Mouse (Mus musculus): ENCODE results near the gene Alpk3. TPM values are rescaled to one million over a fixed set of nuclear protein-coding genes. Genes with fewer than 3 reads are reported as not detected.

Alpk3 gene
- total and polyA plus RNA-seq, 2 experiments from 2014 or later, result 19.1 to 42.9 TPM

DNA sequence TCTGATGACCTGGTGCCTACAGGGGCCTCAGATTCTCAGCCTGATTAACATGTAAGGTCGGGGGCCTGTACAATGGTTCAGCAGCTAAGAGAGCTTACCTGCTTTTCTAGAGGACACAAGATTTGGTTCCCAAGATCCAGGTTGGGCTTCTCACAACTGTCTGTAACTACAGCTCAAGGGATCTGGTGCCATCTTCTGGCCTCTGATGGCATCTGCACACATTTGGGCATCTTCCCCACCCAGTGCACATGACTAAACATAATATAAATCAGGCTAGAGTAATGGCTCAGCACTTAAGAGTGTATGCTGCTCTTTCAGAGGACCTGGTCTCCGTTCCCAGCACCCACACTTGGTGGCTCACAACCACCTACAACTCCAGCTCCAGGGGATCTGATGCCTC is 3.5 kb downstream of the Alpk3 start:
- Histone ChIP-seq H3K4me2 (ENCODE audit: low read depth, low read length) (no peak overlapping the region), H3K4me3 (ENCODE audit: low read depth, low read length) (no peak overlapping the region), H3K36me3 (replicated peaks; ENCODE audit: control insufficient read depth, insufficient read depth, low read length) (peaks cover 14% of the 10 kb centered on the region; the same call in 1 of the 2 replicates), H3K9me3 (replicated peaks; ENCODE audit: control insufficient read depth, low read length) (no peaks in the 10 kb centered on the region), H3K27me3 (ENCODE audit: control insufficient read depth, insufficient read depth, low read length) (no peaks in the 10 kb centered on the region), H3K4me1 (ENCODE audit: control insufficient read depth, insufficient read depth) (peaks cover 24% of the 10 kb centered on the region), H3K9ac (replicated peaks; ENCODE audit: low read depth, low read length) (no peak overlapping the region), H3K27ac (ENCODE audit: low read depth) (no peak overlapping the region)
- DNase-seq (ENCODE audit: low spot score), result peak; percentile 12
- WGBS, result 89% methylated on average over 2 of the region's 2 CpGs
- no peak for ATAC-seq (ENCODE audit: insufficient read depth, low read depth)
- TF ChIP-seq CTCF (IDR thresholded peaks at IDR 0.05; ENCODE audit: low read depth) (peak; percentile 63), EP300 (IDR thresholded peaks at IDR 0.05; ENCODE audit: low read depth) (no peak)

DNA sequence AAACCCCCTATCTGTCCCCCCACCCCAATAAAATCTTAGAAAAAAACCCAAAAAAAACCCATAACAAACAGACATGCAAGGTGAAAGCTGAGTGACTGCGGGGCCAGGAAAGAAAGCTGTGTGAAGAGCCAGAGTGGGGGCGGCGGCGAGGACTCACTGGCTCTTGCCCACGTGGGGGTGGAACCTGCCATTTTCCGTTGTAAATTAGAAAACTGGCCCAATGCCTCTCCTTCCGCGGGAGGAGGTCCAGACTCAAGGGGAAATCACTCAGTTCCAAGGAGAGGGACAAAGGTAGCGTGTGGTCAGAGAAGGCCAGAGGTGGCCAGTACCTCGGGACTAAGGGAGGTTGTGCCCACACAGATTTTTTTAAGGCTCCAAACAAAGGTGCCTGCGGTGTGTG is 4.5 kb downstream of the Alpk3 start:
- TF ChIP-seq EP300 (IDR thresholded peaks at IDR 0.05; ENCODE audit: low read depth) (no peak), CTCF (IDR thresholded peaks at IDR 0.05; ENCODE audit: low read depth) (no peak)

DNA sequence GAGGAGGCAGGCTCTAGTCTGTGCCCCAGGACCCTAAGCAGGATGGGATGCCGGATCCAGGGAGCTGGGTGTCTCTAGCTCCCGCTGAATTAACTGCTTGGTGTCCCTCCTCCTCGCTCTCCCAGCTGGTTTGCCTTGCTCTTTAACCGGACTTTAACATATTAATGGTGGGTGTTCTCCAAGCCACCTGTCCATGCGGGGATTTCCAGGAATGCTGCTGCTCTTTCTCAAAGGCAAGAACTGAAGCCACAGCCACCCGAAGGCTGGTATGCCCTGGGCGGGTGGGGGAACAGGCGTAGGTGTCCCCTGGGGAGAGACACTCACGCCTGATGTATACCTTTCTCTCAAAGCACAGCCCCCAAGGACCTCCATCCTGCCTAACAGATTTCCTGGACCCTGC is 5.9 kb downstream of the Alpk3 start:
- TF ChIP-seq CTCF (IDR thresholded peaks at IDR 0.05; ENCODE audit: low read depth), result no peak
- no peak for TF ChIP-seq EP300 (IDR thresholded peaks at IDR 0.05; ENCODE audit: low read depth)
- DNase-seq (ENCODE audit: low spot score) (peak; percentile 2), ATAC-seq (ENCODE audit: insufficient read depth, low read depth) (no peak)
- no peak overlapping the region for H3K4me2 ChIP-seq (ENCODE audit: low read depth, low read length)
- 60% methylated on average over 9 of the region's 9 CpGs for WGBS
- no peak overlapping the region for H3K9ac ChIP-seq (replicated peaks; ENCODE audit: low read depth, low read length)
- no peaks in the 10 kb centered on the region for H3K9me3 ChIP-seq (replicated peaks; ENCODE audit: control insufficient read depth, low read length)
- H3K36me3 ChIP-seq (replicated peaks; ENCODE audit: control insufficient read depth, insufficient read depth, low read length), result peaks cover 19% of the 10 kb centered on the region; the same call in 1 of the 2 replicates
- H3K27ac ChIP-seq (ENCODE audit: low read depth), result no peak overlapping the region
- H3K4me3 ChIP-seq (ENCODE audit: low read depth, low read length), result no peak overlapping the region
- no peaks in the 10 kb centered on the region for H3K27me3 ChIP-seq (ENCODE audit: control insufficient read depth, insufficient read depth, low read length)
- H3K4me1 ChIP-seq (ENCODE audit: control insufficient read depth, insufficient read depth), result peaks cover 16% of the 10 kb centered on the region

More for the DNA sequence above, 4.5 kb downstream of the Alpk3 start:
- Histone ChIP-seq H3K9ac (replicated peaks; ENCODE audit: low read depth, low read length) (no peak overlapping the region), H3K4me3 (ENCODE audit: low read depth, low read length) (no peak overlapping the region), H3K4me2 (ENCODE audit: low read depth, low read length) (no peak overlapping the region), H3K27ac (ENCODE audit: low read depth) (no peak overlapping the region), H3K9me3 (replicated peaks; ENCODE audit: control insufficient read depth, low read length) (no peaks in the 10 kb centered on the region), H3K36me3 (replicated peaks; ENCODE audit: control insufficient read depth, insufficient read depth, low read length) (peaks cover 19% of the 10 kb centered on the region; the same call in 1 of the 2 replicates), H3K4me1 (ENCODE audit: control insufficient read depth, insufficient read depth) (peaks cover 23% of the 10 kb centered on the region), H3K27me3 (ENCODE audit: control insufficient read depth, insufficient read depth, low read length) (no peaks in the 10 kb centered on the region)
- WGBS, result 76% methylated on average over 11 of the region's 11 CpGs
- DNase-seq (ENCODE audit: low spot score), result peak; percentile 2
- ATAC-seq (ENCODE audit: insufficient read depth, low read depth), result no peak

DNA sequence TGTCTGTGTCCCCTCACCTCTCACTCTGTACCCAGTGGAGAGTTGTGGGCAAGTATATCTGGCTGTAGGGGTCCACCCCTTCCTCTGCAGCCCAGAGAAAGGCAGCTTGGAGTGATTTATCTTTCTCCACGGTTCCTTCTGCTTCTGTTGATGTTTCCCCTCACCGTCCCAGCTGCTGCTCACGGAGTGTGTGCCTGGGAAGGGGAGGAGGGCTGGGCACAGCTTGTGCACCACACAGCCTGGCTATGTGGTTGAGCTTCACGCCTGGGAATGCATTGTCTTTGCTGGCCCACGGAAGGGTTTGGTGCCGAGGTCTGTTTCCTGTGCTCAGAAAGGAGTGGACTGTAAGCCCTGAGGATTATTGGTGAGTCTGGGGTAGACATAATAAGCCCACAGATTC is 9.3 kb downstream of the Alpk3 start:
- H3K9me3 ChIP-seq (replicated peaks; ENCODE audit: control insufficient read depth, low read length), result no peaks in the 10 kb centered on the region
- H3K4me3 ChIP-seq (ENCODE audit: low read depth, low read length), result no peak overlapping the region
- peaks cover 28% of the 10 kb centered on the region for H3K36me3 ChIP-seq (replicated peaks; ENCODE audit: control insufficient read depth, insufficient read depth, low read length)
- H3K4me1 ChIP-seq (ENCODE audit: control insufficient read depth, insufficient read depth), result no peaks in the 10 kb centered on the region
- no peak for ATAC-seq (ENCODE audit: insufficient read depth, low read depth)
- no peaks in the 10 kb centered on the region for H3K27me3 ChIP-seq (ENCODE audit: control insufficient read depth, insufficient read depth, low read length)
- H3K27ac ChIP-seq (ENCODE audit: low read depth), result no peak overlapping the region
- TF ChIP-seq EP300 (IDR thresholded peaks at IDR 0.05; ENCODE audit: low read depth) (no peak), CTCF (IDR thresholded peaks at IDR 0.05; ENCODE audit: low read depth) (no peak)
- H3K9ac ChIP-seq (replicated peaks; ENCODE audit: low read depth, low read length), result no peak overlapping the region
- DNase-seq (ENCODE audit: low spot score), result no peak
- H3K4me2 ChIP-seq (ENCODE audit: low read depth, low read length), result no peak overlapping the region
- 49% methylated on average over 6 of the region's 6 CpGs for WGBS

DNA sequence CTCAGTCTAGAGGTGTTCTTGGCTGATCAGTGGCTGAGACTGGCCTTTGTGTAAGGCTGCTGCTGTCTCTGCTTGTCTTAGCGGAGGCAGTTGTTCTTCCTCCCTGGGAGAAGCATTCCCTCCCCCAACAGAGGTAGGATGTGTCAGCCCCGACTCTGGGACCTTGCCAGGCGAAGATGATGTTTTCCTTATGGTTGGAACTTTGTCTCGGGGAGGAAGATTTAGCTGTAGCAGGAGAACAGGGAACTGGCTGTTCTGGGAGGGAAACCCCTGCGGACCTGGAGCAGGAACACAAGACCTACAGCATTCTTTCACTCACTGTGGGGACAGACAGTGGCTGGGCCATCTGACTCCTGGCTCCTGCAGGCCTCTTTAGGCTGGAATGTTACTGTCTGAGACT is 15.1 kb downstream of the Alpk3 start:
- no peak for DNase-seq (ENCODE audit: low spot score)
- TF ChIP-seq CTCF (IDR thresholded peaks at IDR 0.05; ENCODE audit: low read depth) (no peak), EP300 (IDR thresholded peaks at IDR 0.05; ENCODE audit: low read depth) (no peak)
- Histone ChIP-seq H3K36me3 (replicated peaks; ENCODE audit: control insufficient read depth, insufficient read depth, low read length) (peaks cover 32% of the 10 kb centered on the region), H3K4me2 (ENCODE audit: low read depth, low read length) (no peak overlapping the region), H3K27ac (ENCODE audit: low read depth) (peak overlapping the region; percentile 49), H3K9me3 (replicated peaks; ENCODE audit: control insufficient read depth, low read length) (no peaks in the 10 kb centered on the region), H3K4me3 (ENCODE audit: low read depth, low read length) (no peak overlapping the region), H3K27me3 (ENCODE audit: control insufficient read depth, insufficient read depth, low read length) (no peaks in the 10 kb centered on the region), H3K9ac (replicated peaks; ENCODE audit: low read depth, low read length) (no peak overlapping the region), H3K4me1 (ENCODE audit: control insufficient read depth, insufficient read depth) (peaks cover 19% of the 10 kb centered on the region)
- 56% methylated on average over 5 of the region's 5 CpGs for WGBS
- no peak for ATAC-seq (ENCODE audit: insufficient read depth, low read depth)

DNA sequence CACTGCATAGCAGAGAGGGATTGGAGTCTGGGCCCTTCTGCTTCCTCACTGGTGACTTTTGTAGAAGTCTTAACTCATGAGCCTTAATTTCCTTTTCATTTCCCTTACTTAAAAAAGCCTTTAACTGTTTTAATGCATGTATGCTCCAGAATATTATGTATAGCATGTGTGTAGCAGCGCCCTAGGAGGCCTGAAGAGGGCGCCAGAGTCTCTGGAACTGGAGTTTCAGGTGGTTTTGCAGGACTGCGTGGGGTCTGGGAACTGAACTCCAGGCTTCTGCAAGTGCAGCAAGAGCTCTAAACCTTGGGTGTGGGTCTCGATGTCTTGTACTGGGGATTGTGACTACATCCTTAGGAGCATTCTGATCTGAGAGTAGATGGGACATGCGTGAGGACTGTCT is 15.9 kb downstream of the Alpk3 start:
- no peak overlapping the region for H3K9ac ChIP-seq (replicated peaks; ENCODE audit: low read depth, low read length)
- H3K4me3 ChIP-seq (ENCODE audit: low read depth, low read length), result no peak overlapping the region
- TF ChIP-seq CTCF (IDR thresholded peaks at IDR 0.05; ENCODE audit: low read depth), result peak; percentile 31
- TF ChIP-seq EP300 (IDR thresholded peaks at IDR 0.05; ENCODE audit: low read depth), result no peak
- 92% methylated on average over 5 of the region's 5 CpGs for WGBS
- no peak overlapping the region for H3K4me2 ChIP-seq (ENCODE audit: low read depth, low read length)
- ATAC-seq (ENCODE audit: insufficient read depth, low read depth), result no peak
- no peaks in the 10 kb centered on the region for H3K27me3 ChIP-seq (ENCODE audit: control insufficient read depth, insufficient read depth, low read length)
- no peaks in the 10 kb centered on the region for H3K9me3 ChIP-seq (replicated peaks; ENCODE audit: control insufficient read depth, low read length)
- peaks cover 27% of the 10 kb centered on the region for H3K4me1 ChIP-seq (ENCODE audit: control insufficient read depth, insufficient read depth)
- no peak for DNase-seq (ENCODE audit: low spot score)
- H3K27ac ChIP-seq (ENCODE audit: low read depth), result peak overlapping the region; percentile 49
- H3K36me3 ChIP-seq (replicated peaks; ENCODE audit: control insufficient read depth, insufficient read depth, low read length), result peaks cover 32% of the 10 kb centered on the region

Data from heart, postnatal 0 days (tissue).